Mouse (Mus musculus) colon, adult 2 months (tissue): ENCODE measurements around the gene Impdh1. TPM values are rescaled to one million over a fixed set of nuclear protein-coding genes. Genes with fewer than 3 reads are reported as not detected.

Source experiments
- polyA plus RNA-seq: library from polyadenylated mRNA; depleted of rRNA; stranded (reverse); fragments of >200 nt; gene quantifications from 2 replicates; pipeline ENCODE4 v1.2.3, GENCODE M21; 2012; rRNA removed

Impdh1 gene
- polyA plus RNA-seq, result 44.5 and 50.3 TPM in 2 replicates

DNA sequence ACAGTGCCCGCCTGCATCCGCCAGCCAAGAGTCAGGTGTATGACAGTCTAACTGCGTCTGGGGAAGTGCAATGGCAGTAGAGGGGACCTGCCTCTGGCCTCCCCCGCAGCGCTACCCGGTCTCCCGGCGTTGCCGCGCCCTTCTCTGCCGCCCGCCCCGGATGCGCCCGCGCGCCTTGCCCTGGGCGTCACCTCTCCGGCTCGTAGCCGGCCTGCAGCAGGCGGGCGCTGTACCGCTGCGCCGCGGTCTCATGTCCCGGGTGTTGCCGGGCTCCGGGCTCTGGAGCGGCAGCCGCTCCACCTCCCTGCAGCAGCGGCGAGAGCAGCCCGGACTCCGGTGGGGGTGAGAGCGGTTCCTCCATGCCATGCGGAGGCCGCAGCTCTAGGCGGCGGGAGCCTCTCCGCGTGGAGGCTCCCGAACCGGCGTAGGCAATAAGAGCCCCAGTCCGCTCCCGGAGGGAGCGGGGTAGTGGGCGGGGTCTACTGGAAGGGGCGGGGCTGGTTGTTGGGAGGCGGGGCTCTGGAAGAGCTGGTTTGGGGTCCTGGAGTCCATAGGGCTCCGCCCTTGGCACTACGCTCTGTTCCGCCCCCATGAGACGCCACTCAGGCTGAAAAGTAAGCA, at the start of gene Impdh1:
Gene Impdh1 (minus strand): TSS at position 484 of the 621 bp plus-strand sequence.

DNA sequence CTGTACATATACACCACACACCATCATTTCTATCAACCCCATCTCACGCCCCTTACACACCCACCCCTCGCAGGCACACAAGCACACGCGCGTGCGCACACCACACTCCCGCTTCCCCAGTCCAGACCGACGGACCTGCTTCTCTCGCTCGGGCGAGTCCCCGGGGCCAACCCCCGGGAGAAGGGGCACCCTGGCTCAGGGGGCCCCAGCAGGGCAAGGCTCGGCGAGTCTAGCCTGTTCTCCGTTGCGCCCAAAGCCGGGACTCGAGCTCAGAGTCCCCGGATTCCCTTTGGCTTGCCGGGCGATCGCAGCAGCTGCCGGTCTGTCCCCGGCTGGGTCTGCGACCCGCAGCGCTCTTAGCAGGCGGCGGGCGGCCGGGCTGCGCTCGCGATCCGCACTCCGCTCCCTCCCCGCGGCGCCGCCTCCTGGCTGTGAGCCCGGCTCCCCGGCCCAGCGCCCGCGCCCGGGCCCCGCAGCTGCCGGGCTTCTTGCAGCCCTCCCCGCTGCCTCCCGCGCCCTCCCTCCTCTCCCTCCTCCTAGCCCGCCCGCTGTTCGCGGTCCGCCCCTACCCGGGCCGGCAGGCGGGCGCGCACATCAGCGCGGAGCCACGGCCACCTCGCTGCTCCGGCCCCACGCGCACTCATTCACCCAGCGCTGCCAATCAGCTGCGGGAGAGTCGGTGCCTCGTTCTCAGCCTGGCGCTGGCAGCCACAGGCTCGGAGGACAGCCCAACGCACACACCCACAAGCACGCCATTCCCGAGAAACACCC, 37.1 kb downstream of the Impdh1 start, which contains the start of gene Prrt4:
Gene Prrt4 (minus strand): TSS at position 697 of the 771 bp plus-strand sequence.

DNA sequence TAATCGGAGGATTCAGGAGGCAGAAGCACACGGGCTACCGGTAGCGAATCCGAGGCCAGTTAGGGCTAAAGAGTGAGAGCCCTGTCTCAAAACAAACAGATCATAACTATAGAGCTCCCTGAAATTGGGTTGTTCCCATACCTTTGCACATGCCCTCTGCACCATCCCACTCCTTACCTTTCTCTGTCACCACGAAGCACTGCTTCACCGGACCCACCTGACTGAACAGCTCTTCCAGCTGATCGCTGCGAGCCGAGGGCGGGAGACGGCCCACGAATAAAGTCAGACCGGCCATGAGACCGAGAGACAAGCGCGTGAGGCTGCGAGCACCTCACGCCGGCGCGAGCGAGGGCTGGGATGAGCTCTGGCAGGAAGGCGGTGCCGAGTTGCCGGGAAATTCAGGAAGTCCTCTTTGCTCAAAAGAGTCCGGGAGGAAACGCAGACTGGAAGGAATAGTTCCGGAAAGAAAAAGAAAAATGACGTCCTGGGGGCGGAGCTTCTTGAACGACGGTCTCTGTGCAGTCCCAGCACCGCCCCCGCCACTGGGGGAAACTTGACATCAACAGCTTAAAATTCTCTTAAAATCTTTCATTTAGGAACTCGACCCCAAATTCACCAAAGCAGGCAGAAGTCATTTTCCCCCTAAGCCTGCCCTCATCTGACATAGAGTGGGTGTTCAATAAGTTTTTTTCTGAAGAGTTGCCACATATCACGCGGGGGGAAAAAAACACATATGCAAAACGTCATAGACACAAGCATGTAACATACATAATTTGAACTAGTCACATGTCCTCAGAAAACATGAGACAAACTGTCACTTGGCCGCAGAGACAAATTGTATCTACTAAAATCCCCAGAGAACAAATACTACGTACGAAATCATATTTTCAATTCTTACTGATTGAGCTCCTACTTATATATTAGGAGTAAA, 51.6 kb downstream of the Impdh1 start, which contains the start of gene Rbm28:
Gene Rbm28 (minus strand): TSS at position 693 of the 931 bp plus-strand sequence.

Other genes with a start within 250 kb of the Impdh1 start
- 0.94 and 1.3 TPM in 2 replicates for gene Lep, start 156.1 kb downstream of the Impdh1 start, polyA plus RNA-seq
- 2.3 and 2.9 TPM in 2 replicates for gene Rbm28, start 51.4 kb downstream of the Impdh1 start, polyA plus RNA-seq
- gene Prrt4, start 36.8 kb downstream of the Impdh1 start, polyA plus RNA-seq, result 0.38 and 0.94 TPM in 2 replicates
- gene Hilpda, start 56.1 kb upstream of the Impdh1 start, polyA plus RNA-seq, result 21.9 and 23.0 TPM in 2 replicates
- gene Fam71f2, start 63.2 kb upstream of the Impdh1 start, polyA plus RNA-seq, result 0.41 and 0.78 TPM in 2 replicates
- gene Fam71f1, start 102.8 kb upstream of the Impdh1 start, polyA plus RNA-seq, result not detected in 2 replicates
- gene Calu, start 131.7 kb upstream of the Impdh1 start, polyA plus RNA-seq, result 25.7 and 30.6 TPM in 2 replicates
- gene Opn1sw, start 172.1 kb upstream of the Impdh1 start, polyA plus RNA-seq, result 0.68 and 1.1 TPM in 2 replicates
- gene Ccdc136, start 179.9 kb upstream of the Impdh1 start, polyA plus RNA-seq, result 5.4 and 5.8 TPM in 2 replicates
- gene Flnc, start 216.9 kb upstream of the Impdh1 start, polyA plus RNA-seq, result 25.2 and 42.0 TPM in 2 replicates